Mouse (Mus musculus) limb, embryonic 11.5 days (tissue): ENCODE data around the gene Ier2. TPM values are rescaled to one million over a fixed set of nuclear protein-coding genes. Genes with fewer than 3 reads are reported as not detected.

Experiments used
- ATAC-seq: fragments of 200-750 bp; cut with Nextera tagmentation; 2 replicates; pipeline ENCODE4 v1.8.0; 2017; ENCODE audit warnings: low read depth; ENCODE audit not compliant: insufficient number of reproducible peaks, low FRiP score, low TSS enrichment
- DNase-seq: peaks from one replicate; pipeline ENCODE4 v3.0.0-alpha.2; 2015; ENCODE audit warnings: low spot score
- H3K27ac ChIP-seq: fragments of 300-500 bp; sonication (generic); replicated peaks from 2 replicates; pipeline ENCODE4 v1.5.1; 2014; ENCODE audit warnings: low read depth, mild to moderate bottlenecking, low read length
- H3K27me3 ChIP-seq: fragments of 300-500 bp; sonication (generic); 2 replicates; pipeline ENCODE4 v1.6.1; 2014; ENCODE audit warnings: mild to moderate bottlenecking, low read length, mixed read lengths; ENCODE audit not compliant: control insufficient read depth, insufficient read depth
- H3K36me3 ChIP-seq: fragments of 300-500 bp; sonication (generic); 2 replicates; pipeline ENCODE4 v1.6.1; 2014; ENCODE audit warnings: mild to moderate bottlenecking, low read length, moderate library complexity, mixed read lengths; ENCODE audit not compliant: control insufficient read depth, insufficient read depth
- H3K4me1 ChIP-seq: fragments of 300-500 bp; sonication (generic); 2 replicates; pipeline ENCODE4 v1.6.1; 2014; ENCODE audit warnings: low read length, mixed read lengths; ENCODE audit not compliant: control insufficient read depth, insufficient read depth
- H3K4me2 ChIP-seq: fragments of 300-500 bp; sonication (generic); 2 replicates; pipeline ENCODE4 v1.6.1; 2014; ENCODE audit warnings: low read depth, mild to moderate bottlenecking, moderate library complexity; ENCODE audit not compliant: severe bottlenecking
- H3K4me3 ChIP-seq: fragments of 300-500 bp; sonication (generic); 2 replicates; pipeline ENCODE4 v1.5.1; 2014; ENCODE audit warnings: low read depth, low read length
- H3K9ac ChIP-seq: fragments of 300-500 bp; sonication (generic); 2 replicates; pipeline ENCODE4 v1.6.1; 2014; ENCODE audit warnings: mild to moderate bottlenecking, low read length
- H3K9me3 ChIP-seq: fragments of 300-500 bp; sonication (generic); 2 replicates; pipeline ENCODE4 v1.6.1; 2016; ENCODE audit warnings: low read length; ENCODE audit not compliant: control insufficient read depth
- WGBS: fragments of 180-500 bp; shearing (Covaris S2); extraction: QIAGEN DNeasy Blood & Tissue Kit; methylation state at CpG from one replicate; pipeline ENCODE4 v1.1.7; 2014; 5-methylcytosine and 5-hydroxymethylcytosine counted together
- polyA plus RNA-seq: library from polyadenylated mRNA; unstranded; fragments of >200 nt; fragmentation: Nextera tagmentation; extraction: Ambion mirVana; gene quantifications from 2 replicates; pipeline ENCODE4 v1.2.1, GENCODE M21; 2014

Gene Ier2
- polyA plus RNA-seq, 1 experiment from 2014 or later, result 149 TPM

DNA sequence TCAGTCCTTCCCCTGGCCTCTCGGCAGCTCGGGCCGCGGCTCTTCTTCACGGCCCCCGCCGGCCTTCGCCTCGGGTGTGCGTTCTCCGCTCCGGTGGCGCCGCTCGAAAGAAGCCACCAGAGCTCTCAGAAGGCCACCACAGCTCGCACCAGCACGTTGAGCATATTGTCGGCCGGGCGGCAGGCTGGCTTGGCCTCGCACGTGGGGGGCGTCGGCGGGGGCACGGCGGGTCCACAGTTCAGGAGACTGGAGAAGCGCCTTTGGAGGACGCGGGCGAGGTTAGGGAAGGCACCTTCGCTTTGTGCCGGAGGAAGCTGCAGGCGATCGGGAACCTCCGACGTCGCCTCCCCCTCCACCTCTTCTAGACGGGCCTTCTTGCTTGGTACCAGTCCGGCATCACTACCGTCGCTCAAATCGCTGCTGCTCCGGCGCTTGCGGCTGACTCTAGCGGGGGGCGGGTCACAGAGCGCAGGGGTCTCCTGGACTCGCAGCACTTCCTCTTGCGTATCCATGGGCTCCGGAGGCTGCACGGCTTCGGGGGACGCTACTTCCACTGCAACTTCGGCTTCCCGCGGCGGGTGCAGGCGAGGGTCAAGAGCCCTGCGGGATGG lies 586 bp downstream of the Ier2 start:
- peaks cover 24% of the 10 kb centered on the region for H3K4me1 ChIP-seq
- peak overlapping the region; percentile 99 for H3K4me3 ChIP-seq
- DNase-seq, result no peak
- under 1% methylated on average over 61 of the region's 61 CpGs for WGBS
- H3K9me3 ChIP-seq, result no peaks in the 10 kb centered on the region
- H3K27ac ChIP-seq, result peak overlapping the region; percentile 90
- peak overlapping the region; percentile 98 for H3K9ac ChIP-seq
- H3K27me3 ChIP-seq, result no peaks in the 10 kb centered on the region
- H3K36me3 ChIP-seq, result no peaks in the 10 kb centered on the region
- peak overlapping the region; percentile 68 for H3K4me2 ChIP-seq
- no peak for ATAC-seq

DNA sequence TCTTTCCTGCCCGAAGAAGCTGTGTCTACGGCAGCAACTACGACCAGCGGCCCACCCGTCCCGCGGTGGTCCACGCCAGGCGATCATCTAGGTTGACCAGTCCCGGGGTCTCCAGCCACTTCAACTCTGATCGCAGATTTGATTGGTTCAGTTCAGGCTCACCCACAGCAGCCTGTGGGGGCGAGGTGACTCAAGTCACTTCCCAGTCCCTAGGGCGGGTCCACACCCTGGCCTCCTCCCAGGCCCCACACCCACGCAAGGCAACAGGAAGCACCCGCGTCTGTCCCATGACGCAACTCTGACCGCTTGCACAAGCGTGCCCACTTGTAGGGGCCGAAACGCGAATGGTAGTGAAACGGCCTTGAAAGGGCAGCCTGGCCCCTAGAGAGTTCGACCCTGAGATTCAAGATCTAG lies 1.2 kb downstream of the Ier2 start:
- Histone ChIP-seq H3K36me3 (no peaks in the 10 kb centered on the region), H3K27me3 (no peaks in the 10 kb centered on the region), H3K4me2 (peak overlapping the region; percentile 68), H3K4me1 (peaks cover 30% of the 10 kb centered on the region), H3K9me3 (no peaks in the 10 kb centered on the region), H3K9ac (peak overlapping the region; percentile 98), H3K4me3 (peak overlapping the region; percentile 99), H3K27ac (peak overlapping the region; percentile 90)
- WGBS, result under 1% methylated on average over 24 of the region's 24 CpGs
- ATAC-seq, result no peak
- peak; percentile 75 for DNase-seq

DNA sequence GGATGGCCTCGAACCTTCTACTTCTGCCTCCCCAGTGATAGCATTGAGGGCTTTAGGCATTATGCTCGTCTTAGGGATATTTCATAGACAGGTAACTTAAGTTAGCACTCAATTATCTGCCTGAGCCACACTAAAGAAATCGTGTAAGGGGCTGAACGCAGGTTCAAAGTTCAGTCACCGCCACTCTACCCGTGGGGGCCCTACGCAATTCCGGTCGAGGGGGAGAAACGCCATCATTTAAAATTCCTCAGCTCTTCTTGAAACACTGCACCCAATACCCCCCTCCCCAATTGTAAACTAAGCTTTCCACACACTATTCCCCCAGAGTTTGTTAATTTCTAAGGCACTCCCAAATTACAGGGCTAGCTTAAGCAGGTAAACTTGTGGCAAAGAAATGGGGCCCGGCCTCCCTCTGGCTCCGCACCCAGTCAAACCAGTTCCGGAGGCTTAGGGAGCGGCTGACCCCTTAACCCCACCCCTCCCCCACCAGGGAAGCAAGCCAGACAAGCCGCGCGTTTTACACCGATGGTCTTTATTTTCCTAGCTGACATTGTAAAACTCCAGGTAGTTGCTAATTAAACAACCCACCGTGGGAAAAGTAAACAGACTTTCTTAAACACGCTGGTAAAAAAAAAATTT lies 1.7 kb downstream of the Ier2 start:
- Histone ChIP-seq H3K9ac (peak overlapping the region; percentile 98), H3K27me3 (no peaks in the 10 kb centered on the region), H3K9me3 (no peaks in the 10 kb centered on the region), H3K4me1 (peaks cover 31% of the 10 kb centered on the region), H3K4me2 (peak overlapping the region; percentile 68), H3K4me3 (peak overlapping the region; percentile 99), H3K27ac (peak overlapping the region; percentile 90), H3K36me3 (no peaks in the 10 kb centered on the region)
- peak; percentile 84 for DNase-seq
- under 1% methylated on average over 20 of the region's 20 CpGs for WGBS
- no peak for ATAC-seq

GRCm38 (mm10) chr8:84659936-84660818 lies 2.5 kb downstream of the Ier2 start:
- DNase-seq, result peak; percentile 86

GRCm38 (mm10) chr8:84658951-84659350 lies 3.7 kb downstream of the Ier2 start:
- H3K4me2 ChIP-seq, result 0 out of 2 replicates have a peak overlapping the region, but pooled peaks have one; percentile 22
- H3K4me3 ChIP-seq, result no peak overlapping the region
- WGBS, result 71% methylated on average over 1 of the region's 1 CpGs
- DNase-seq (no peak), ATAC-seq (no peak)
- H3K9ac ChIP-seq, result no peak overlapping the region
- no peaks in the 10 kb centered on the region for H3K27me3 ChIP-seq
- H3K4me1 ChIP-seq, result peaks cover 41% of the 10 kb centered on the region
- H3K9me3 ChIP-seq, result no peaks in the 10 kb centered on the region
- H3K36me3 ChIP-seq, result no peaks in the 10 kb centered on the region
- H3K27ac ChIP-seq, result peak overlapping the region; percentile 90

More at GRCm38 (mm10) chr8:84659936-84660818, 2.5 kb downstream of the Ier2 start:
- Histone ChIP-seq H3K27me3 (no peaks in the 10 kb centered on the region), H3K4me1 (peaks cover 34% of the 10 kb centered on the region), H3K4me2 (peak overlapping the region; percentile 68), H3K9me3 (no peaks in the 10 kb centered on the region), H3K36me3 (no peaks in the 10 kb centered on the region), H3K9ac (peak overlapping the region; percentile 98), H3K4me3 (peak overlapping the region; percentile 99), H3K27ac (peak overlapping the region; percentile 90)
- under 1% methylated on average over 33 of the region's 33 CpGs for WGBS
- ATAC-seq, result no peak

GRCm38 (mm10) chr8:84657680-84658079 lies 5.0 kb downstream of the Ier2 start:
- 44% methylated on average over 4 of the region's 4 CpGs for WGBS
- no peak for DNase-seq
- H3K27me3 ChIP-seq, result no peaks in the 10 kb centered on the region
- 0 out of 2 replicates have a peak overlapping the region, but pooled peaks have one; percentile 30 for H3K9ac ChIP-seq
- no peaks in the 10 kb centered on the region for H3K9me3 ChIP-seq
- H3K36me3 ChIP-seq, result no peaks in the 10 kb centered on the region
- peaks cover 43% of the 10 kb centered on the region for H3K4me1 ChIP-seq
- ATAC-seq, result no peak
- peak overlapping the region; percentile 85; the same call in 1 of the 2 replicates for H3K4me2 ChIP-seq
- H3K4me3 ChIP-seq, result no peak overlapping the region
- peak overlapping the region; percentile 100 for H3K27ac ChIP-seq

DNA sequence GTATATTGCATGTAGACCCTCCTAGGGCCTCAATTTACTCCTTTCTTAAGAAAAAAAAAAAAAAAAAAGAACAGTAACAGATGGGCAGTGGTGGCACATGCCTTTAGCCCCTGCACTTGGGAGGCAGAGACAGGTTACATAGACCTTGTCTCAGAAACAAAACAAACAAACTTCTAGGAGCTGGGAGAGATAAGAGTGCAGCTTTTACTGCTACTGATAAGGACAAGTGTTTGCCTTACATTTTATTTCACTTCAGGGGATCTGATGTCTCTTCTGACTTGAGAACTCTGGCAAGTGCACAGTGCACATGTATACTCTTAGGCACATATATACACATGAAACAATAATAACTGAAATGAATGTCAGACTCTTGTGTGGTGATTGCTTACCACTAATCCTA lies 5.4 kb downstream of the Ier2 start:
- DNase-seq (no peak), ATAC-seq (no peak)
- Histone ChIP-seq H3K27me3 (no peaks in the 10 kb centered on the region), H3K4me2 (peak overlapping the region; percentile 85), H3K4me3 (peak overlapping the region; percentile 29; the same call in 1 of the 2 replicates), H3K36me3 (no peaks in the 10 kb centered on the region), H3K9me3 (no peaks in the 10 kb centered on the region), H3K27ac (peak overlapping the region; percentile 100), H3K9ac (peak overlapping the region; percentile 81), H3K4me1 (peaks cover 43% of the 10 kb centered on the region)

DNA sequence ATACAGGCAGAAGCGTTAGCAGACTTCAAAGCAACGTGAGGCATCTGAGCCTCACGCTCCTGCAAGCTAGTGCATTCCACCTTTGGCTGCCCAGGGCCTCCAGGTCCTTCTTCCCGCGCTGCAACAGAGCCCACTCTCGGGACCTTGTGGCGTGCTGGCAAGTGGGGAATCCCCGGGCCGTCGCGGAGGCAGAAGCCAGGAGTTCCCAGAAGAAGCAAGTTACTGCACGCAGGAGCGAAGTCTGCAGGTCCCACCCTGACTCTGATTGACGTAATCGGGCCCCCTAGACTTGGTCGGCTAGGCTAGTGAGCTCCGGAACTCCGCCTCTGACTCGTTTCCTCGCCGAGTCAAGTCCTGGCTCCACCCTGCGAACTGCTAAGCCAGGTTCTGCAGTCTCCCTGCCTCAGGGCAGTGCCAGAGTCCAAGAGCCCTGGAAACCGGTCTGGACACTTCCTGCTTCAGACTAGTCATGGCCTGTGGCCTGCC lies 6.0 kb downstream of the Ier2 start:
- Histone ChIP-seq H3K27ac (peak overlapping the region; percentile 100), H3K4me2 (peak overlapping the region; percentile 85), H3K4me1 (peaks cover 43% of the 10 kb centered on the region), H3K4me3 (peak overlapping the region; percentile 29), H3K9me3 (no peaks in the 10 kb centered on the region), H3K36me3 (no peaks in the 10 kb centered on the region), H3K9ac (peak overlapping the region; percentile 81), H3K27me3 (no peaks in the 10 kb centered on the region)
- ATAC-seq (peak; percentile 53), DNase-seq (peak; percentile 88)
- under 1% methylated on average over 23 of the region's 23 CpGs for WGBS
